Mouse (Mus musculus) B cell, adult 2 months (primary cell): ENCODE measurements around the gene Rhog.
A peak's percentile ranks its signal among the peaks of the same experiment; 100 is the strongest.

Source experiments
- DNase-seq, 2 experiments: peaks; one replicate each; pipeline ENCODE4 v3.0.0; 2022

Gene Rhog

GRCm38 (mm10) chr7:102255954-102256353 is at the start of gene Rhog:
Gene Rhog (minus strand): TSS chr7:102256054.
- DNase-seq = no peak

- no peak for DNase-seq
These were observed 49.7 kb upstream of the Rhog start for GRCm38 (mm10) chr7:102305596-102305995.

- DNase-seq = no peak
These were observed 46.6 kb upstream of the Rhog start for GRCm38 (mm10) chr7:102302471-102302870.

- no peak for DNase-seq
These were observed 44.9 kb upstream of the Rhog start for GRCm38 (mm10) chr7:102300761-102301160.

GRCm38 (mm10) chr7:102293234-102293633 is 37.4 kb upstream of the Rhog start:
- no peak for DNase-seq

- no peak for DNase-seq
These were observed 36.4 kb upstream of the Rhog start for GRCm38 (mm10) chr7:102292228-102292627.

GRCm38 (mm10) chr7:102289466-102289865 is 33.6 kb upstream of the Rhog start:
- DNase-seq = no peak

GRCm38 (mm10) chr7:102282261-102282660 is 26.4 kb upstream of the Rhog start:
- DNase-seq = no peak

GRCm38 (mm10) chr7:102281403-102281802 is 25.5 kb upstream of the Rhog start:
- DNase-seq = no peak

GRCm38 (mm10) chr7:102272422-102272948 is 16.6 kb upstream of the Rhog start:
- DNase-seq = no peak

GRCm38 (mm10) chr7:102268395-102268748 is 12.5 kb upstream of the Rhog start:
- peak in 1 of 2 experiments; percentile 32 for DNase-seq

GRCm38 (mm10) chr7:102267601-102268394 is 11.9 kb upstream of the Rhog start, which contains the start of gene Stim1:
Gene Stim1 (plus strand): TSS chr7:102267806.
- DNase-seq = peak; percentile 71 to 72

- DNase-seq = peak; percentile 94 to 96
These were observed 11.3 kb upstream of the Rhog start for GRCm38 (mm10) chr7:102267113-102267579.

- DNase-seq = peak; percentile 86 to 90
These were observed 10.7 kb upstream of the Rhog start for GRCm38 (mm10) chr7:102266401-102267042.

GRCm38 (mm10) chr7:102266021-102266400 is 10.2 kb upstream of the Rhog start:
- DNase-seq = peak; percentile 52 to 53

- no peak for DNase-seq
These were observed 7.2 kb upstream of the Rhog start for GRCm38 (mm10) chr7:102263020-102263419.

GRCm38 (mm10) chr7:102260518-102260917 is 4.7 kb upstream of the Rhog start:
- DNase-seq = no peak

- no peak for DNase-seq
These were observed 4.0 kb upstream of the Rhog start for GRCm38 (mm10) chr7:102259716-102260479.

GRCm38 (mm10) chr7:102258753-102259152 is 2.9 kb upstream of the Rhog start:
- DNase-seq = no peak

- peak; percentile 89 to 92 for DNase-seq
These were observed 2.3 kb upstream of the Rhog start for GRCm38 (mm10) chr7:102258189-102258588.

- no peak for DNase-seq
These were observed 782 bp upstream of the Rhog start for GRCm38 (mm10) chr7:102256636-102257035.

- no peak for DNase-seq
These were observed 2.2 kb downstream of the Rhog start for GRCm38 (mm10) chr7:102253631-102254030.

GRCm38 (mm10) chr7:102250631-102251214 is 5.1 kb downstream of the Rhog start:
- DNase-seq = peak; percentile 94 to 95
